Mouse (Mus musculus) thymus, adult 2 months (tissue): ENCODE measurements around the gene Slc39a13.

Experiments
- CTCF ChIP-seq: fragments of 200-500 bp; IDR thresholded peaks from 2 replicates; pipeline ENCODE4 v1.5.1; 2012; ENCODE audit warnings: mild to moderate bottlenecking, control low read depth, low read length, moderate library complexity, borderline replicate concordance; ENCODE audit not compliant: control insufficient read depth, poor library complexity, insufficient read depth; ENCODE audit errors: extremely low read depth
- POLR2A ChIP-seq: fragments of 200-500 bp; IDR thresholded peaks from 2 replicates; pipeline ENCODE4 v1.6.1; 2012; ENCODE audit warnings: mild to moderate bottlenecking, low read length, control low read depth, moderate library complexity; ENCODE audit not compliant: control insufficient read depth, poor library complexity, insufficient read depth; ENCODE audit errors: extremely low read depth

DNA sequence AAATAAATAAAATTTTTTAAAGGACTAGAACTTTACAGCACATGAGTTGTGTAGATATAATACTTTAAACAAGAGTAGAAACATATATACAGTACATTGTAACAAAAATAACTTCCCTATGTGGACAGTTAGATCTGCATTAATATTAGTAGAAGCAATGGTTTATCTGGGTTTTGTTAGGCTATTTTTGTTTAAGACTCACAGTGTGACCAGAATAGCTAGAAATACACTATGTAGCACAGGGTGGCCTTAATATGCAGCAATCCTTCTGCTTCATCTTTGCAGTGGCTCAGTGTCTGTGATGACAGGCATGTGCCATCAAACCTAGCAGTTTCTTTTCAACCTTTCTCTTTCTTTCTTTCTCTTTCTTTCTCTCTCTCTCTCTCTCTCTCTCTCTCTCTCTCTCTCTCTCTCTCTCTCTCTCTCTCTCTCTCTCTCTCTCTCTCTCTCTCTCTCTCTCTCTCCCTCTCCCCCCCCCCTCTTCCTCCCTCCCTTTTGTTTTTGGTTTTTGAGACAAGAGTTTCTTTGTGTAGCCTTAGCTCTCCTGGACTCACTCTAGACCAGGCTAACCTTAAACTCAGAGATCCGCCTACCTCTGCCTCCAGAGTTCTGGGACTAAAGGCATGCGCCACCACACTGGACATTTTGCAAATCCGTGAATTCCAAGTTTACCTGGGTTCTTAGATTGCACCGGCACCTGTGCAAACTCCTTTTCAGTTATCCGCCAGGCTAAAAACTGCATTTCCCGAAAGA is 16.9 kb downstream of the Slc39a13 start:
- TF ChIP-seq CTCF (no peak), POLR2A (no peak)
